Mouse (Mus musculus) C2C12 (cell line): ENCODE measurements around the gene Prodh2.

Experiments
- CEBPB ChIP-seq: IDR thresholded peaks from one replicate; pipeline ENCODE4 v1.6.1; 2011; ENCODE audit warnings: low read depth, mild to moderate bottlenecking, control low read depth, moderate library complexity
- CTCF ChIP-seq: IDR thresholded peaks from one replicate; pipeline ENCODE4 v1.5.1; 2011; ENCODE audit not compliant: control insufficient read depth, insufficient read depth, insufficient read length
- FOSL1 ChIP-seq: IDR thresholded peaks from one replicate; pipeline ENCODE4 v1.8.0; 2011; ENCODE audit warnings: mild to moderate bottlenecking, low read length; ENCODE audit not compliant: poor library complexity, insufficient read depth, severe bottlenecking
- MAX ChIP-seq: IDR thresholded peaks from one replicate; pipeline ENCODE4 v1.6.1; 2011; ENCODE audit warnings: mild to moderate bottlenecking, control low read depth
- MYOG ChIP-seq: IDR thresholded peaks from one replicate; pipeline ENCODE4 v1.6.1; 2011; ENCODE audit not compliant: control insufficient read depth, insufficient read length; ENCODE audit errors: extremely low read depth
- USF1 ChIP-seq: IDR thresholded peaks from one replicate; pipeline ENCODE4 v1.6.1; 2011; ENCODE audit warnings: low read depth, mild to moderate bottlenecking, control low read depth, moderate library complexity

DNA sequence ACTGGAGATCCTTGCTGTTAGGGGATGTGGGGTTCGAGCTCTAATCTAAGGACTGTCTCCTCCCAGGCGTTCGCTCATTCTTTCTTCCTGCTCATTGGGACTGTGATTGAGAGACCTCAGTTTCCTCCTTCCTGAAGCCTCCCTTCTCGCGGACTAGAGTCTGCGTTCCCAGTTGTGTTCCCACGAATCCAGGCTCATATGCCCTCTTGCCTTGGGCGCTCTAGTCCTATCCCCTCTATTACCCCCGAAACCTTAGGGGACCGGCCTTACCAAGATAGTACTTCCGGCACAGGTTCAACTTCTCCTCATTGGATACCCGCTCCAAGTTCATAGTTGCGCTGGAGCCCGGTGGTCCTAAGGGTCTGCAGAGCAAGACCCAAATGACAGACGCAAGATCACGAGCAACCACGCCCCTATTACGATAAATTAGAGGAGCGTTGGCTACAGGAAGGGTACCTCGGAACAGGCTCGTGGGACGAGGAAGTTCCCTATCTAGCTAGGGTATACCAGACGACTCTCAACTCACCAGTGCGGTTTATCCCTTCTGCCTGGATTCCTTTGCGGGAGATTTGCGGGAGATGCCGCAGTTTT is 69.2 kb downstream of the Prodh2 start:
- TF ChIP-seq CTCF: no peak
- no peak for TF ChIP-seq USF1
- TF ChIP-seq FOSL1: no peak
- TF ChIP-seq MAX: no peak
- no peak for TF ChIP-seq CEBPB
- no peak for TF ChIP-seq MYOG
